Mouse (Mus musculus): ENCODE measurements at regions not wholly inside any gene's neighbourhood (a gene's known extent, or its start where the extent isn't known, plus 50 kb on each side); places are given as distances from the start of the nearest gene placed in this dataset.

DNA sequence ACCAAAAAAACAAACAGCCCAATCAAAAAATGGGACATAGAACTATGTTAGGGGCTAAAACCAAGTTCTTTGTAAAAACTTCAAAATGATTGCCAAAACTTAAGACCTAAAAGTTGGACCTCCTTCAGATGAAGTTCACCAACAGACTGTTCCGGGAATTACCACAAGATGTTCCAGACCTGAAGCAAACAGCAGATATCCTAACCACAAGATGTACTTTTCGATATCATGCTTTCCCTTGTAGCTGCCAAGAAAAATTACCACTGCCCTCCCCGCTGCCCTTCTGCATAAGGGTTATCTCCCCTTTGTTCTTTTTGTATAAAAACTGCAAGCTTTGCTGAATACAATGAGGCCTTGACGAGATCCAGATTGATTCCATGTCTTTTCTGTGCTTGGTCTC, 214.0 kb upstream of the Ube2dnl1 start:
- in situ Hi-C loops (cut with MboI, MseI), result loop anchor here (10.0 kb wide), 1 partner anchor 1854 kb away; no protein-coding TSS in a partner anchor

DNA sequence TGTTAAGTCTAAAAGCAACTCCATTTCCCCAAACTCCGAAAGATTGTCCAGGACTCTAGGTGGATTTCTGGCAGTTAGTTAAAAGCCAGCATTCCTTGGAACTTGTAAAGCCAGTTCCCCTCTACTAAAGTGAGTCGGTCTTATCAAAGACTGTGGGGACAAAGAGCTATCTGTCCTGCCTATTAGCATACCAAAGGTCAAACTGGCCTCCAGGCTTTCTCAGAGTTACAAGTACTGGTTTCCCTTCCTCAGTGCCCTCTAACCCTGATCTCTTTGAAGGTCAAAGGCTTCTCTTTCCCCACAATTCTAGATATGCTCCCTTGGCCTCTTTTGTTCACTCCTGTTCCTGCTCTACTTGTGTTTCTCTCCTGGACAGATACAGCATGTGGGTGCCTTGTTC, 210.3 kb upstream of the Ube2dnl1 start:
- in situ Hi-C loops (cut with MboI, MseI), result loop anchor here (10.0 kb wide), 1 partner anchor 1850 kb away; no protein-coding TSS in a partner anchor

DNA sequence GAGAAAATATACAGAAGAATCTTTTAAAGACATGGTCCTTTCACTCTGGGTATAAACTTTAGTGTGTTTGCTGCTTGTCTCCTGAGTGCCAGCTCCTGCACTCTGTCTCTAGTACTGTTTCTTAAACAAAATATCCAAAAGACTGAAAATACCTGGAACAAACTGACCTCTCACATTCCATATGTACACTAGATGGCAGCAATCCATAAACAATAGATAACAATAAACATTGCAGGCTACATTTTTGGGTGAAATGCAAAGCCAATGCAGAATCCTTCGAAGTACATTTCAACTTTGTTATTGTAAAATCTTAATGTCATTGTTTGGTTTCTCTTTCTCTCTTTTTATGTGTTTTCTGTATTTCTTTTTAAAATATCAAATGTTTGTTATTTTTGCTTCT, 176.6 kb upstream of the Ube2dnl1 start:
- in situ Hi-C loops (cut with MboI, MseI), result no loop called here

Measured in T-helper 2 cell (primary cell).